Mouse (Mus musculus) left cerebral cortex, postnatal 36 days (tissue): ENCODE measurements around the gene Itgb3. TPM values are rescaled to one million over a fixed set of nuclear protein-coding genes. Genes with fewer than 3 reads are reported as not detected.

ENCODE experiments used
- DNase-seq, 2 experiments: peaks; one replicate each; pipeline ENCODE4 v3.0.0; 2021 to 2022; ENCODE audit warnings: low spot score in 2 of 2, mixed read lengths in 1 of 2
- intact Hi-C: fragments of 180-260 bp; cut with DNase I; formaldehyde crosslinking; loops from one replicate; pipeline ENCODE4 v1.15.1; 2025
- total RNA-seq, 2 experiments: library from RNA; stranded (reverse); gene quantifications; 2 replicates each; pipeline ENCODE4 v1.2.3; 2021

Itgb3 gene
- total RNA-seq, 2 experiments from 2014 or later = 2.9 to 3.1 TPM

DNA sequence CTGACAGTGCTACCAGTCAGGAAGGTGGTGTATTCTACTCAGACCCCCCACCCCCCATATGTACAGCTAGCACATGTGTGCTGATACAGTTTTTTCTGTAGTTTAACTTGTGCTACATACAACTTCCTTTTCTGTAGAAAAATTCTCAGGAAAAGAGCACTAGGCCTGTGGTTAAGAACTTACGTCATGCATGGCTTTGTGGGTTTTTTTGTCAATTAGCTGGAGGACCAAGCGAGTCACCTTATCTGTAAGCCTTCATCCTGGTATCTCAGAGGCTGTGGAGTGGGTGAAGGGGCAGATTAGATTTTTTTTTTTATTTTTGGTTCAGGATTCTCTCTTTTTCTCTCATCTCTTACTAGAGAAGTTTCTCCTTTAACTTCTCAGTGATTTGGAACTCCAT, 6.3 kb downstream of the Itgb3 start:
- intact Hi-C loops = no loop called here
- DNase-seq = no peak

DNA sequence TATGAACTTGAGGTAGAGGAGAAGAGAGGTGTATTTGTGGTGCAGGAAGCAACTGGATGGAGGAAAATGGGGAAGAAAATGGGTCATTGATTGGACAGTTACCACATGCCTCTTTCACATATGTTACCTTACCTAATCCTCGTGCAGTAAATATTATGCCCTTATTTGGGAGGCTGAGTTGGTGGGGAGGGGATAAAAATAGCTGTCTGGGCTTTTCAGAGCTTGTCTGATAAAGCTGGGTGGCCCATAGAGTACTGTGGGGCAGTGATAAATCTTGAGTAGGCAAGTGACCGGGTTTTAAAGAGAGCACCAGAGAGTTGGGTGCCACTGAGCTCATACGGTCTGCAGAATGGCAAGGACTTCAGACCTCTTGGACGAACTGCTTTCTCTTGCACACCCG, 8.4 kb downstream of the Itgb3 start:
- intact Hi-C loops = no loop called here
- DNase-seq = no peak

DNA sequence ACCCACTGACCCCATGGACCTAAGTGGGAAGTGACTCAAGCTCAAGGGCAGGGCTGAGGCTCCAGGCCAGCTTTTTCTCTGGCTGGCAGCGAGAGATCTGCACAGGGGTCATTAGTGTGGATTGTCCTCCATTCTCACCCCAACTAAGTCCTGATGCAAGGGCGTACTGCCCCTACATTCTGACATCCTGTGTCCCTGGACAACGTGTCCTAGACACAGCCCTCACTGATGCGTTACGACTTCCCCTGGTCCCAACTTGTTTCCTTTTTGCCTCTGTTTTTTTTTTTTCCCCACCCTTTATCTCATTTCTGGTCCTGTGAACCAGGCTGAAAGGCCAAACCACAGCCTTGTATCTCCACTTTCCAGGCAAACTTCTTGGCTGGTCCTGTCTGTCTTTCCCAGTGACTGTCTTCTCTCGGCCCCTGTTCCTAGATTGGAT, 10.9 kb downstream of the Itgb3 start:
- intact Hi-C loops = no loop called here
- DNase-seq = no peak

DNA sequence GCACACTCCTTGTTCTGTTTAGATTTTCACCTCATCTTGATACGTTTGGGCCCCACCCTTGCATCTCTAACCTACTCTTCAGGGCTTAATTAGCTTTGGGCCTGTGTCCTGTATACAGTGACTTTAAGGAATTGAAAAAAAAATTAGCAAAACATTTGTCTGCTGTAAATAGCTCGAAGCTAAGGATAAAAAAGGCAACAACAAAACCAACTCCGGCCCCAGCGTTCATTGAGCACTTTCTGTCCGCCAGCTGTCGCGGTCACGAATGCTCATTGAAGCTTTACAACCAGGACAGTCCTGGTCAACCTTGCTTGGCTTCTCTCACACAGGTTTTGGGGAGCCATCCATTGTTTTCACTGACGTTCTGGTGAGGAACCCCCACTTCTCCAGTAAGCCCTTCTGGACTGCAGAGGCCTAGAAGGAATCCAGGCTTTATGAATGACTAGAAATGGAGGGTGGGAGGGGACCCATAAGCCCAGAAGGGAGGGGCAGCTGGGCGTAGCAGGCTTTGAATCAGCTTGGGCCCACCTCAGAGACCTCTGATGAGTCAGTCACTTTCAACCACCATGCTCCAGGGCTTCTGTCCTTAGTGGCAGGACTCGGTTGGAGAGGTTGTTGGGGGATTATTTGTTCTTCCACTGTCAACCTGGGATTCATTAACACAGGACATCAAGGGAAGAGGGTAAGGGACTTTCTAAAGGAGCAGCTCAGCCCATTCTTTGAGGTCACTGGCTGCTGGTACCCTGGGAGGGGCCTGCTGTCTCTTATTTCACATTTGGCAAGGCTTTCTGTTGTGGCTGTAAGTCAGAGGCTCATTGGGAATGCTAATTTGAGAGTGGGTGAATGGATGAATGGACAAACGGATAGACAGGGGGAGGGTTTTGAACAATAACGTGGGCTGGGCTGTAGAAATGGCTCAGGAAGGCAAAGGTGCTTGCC, 11.6 kb downstream of the Itgb3 start:
- no peak for DNase-seq
- intact Hi-C loops = no loop called here

DNA sequence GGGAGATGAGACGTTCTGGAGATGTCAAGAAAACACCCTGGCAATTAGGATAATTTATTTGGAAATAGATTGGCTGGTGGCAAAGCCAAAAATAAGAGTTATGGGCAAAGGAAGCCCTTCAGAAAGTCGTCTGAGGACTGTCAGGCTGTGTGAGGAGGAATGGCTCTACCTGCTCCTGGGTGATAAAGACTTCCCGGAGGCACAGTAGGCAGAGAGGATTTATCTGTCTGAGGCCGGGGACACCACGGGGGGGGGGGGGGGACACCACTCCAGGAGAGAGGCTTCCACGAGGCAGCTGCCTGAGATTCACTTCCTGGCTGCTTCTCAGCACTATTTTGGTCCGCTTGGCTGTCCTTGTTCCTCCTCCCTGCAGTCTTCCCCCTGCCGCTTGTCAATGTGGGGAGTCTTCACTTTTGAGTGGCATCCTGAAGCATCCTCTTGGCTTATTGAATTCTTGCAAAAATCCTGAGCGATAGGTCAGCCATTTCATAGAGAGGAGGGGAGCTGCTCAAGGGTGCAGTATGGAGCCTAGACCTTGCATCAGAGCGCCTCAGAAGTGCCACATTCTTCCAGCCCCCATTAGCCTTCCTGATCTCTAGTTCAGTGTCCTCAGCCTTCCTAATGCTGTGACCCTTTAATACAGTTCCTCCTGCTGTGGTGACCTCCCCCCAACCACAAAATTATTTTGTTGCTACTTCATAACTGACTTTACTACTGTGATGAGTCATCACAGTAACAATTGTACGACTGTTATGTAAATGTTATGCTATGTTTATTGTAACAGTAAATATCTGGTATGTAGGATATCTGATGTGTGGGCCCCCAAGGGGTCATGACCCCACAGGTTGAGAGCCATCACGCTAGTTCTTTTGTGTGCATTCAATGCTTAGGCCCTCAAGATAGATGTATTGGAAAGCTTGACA, 14.5 kb downstream of the Itgb3 start:
- intact Hi-C loops = no loop called here
- peak in 1 of 2 experiments; percentile 10 for DNase-seq

DNA sequence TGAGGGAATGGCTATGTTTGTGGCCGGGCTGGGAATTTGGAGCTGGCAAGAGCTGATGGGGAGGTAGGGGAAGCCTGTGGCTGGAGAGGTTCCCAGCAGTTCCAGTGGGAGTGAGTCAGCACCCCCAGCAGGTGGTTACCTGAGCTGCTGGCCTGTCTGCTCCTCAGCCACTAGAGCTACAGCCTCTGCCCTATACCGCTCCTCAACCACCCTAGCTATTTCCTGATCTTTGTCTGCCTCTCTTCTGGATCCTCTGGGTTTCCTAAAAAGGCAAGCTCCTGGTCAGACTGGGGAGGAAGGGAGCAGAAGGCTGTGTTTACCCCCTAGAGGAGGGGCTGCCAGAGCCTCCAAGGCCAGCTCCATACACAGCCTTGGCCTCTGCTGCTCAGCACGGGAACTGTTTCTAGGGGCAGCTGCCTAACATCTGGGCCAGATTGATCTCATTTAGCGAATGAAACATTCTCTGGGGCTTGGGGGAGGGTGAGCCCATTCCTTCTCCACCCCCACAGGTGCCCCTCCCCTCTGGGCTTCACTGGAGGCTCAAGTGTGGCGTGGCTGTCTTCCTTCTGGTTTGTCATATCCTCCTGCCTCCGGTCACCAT, 17.1 kb downstream of the Itgb3 start:
- no peak for DNase-seq
- intact Hi-C loops = no loop called here

DNA sequence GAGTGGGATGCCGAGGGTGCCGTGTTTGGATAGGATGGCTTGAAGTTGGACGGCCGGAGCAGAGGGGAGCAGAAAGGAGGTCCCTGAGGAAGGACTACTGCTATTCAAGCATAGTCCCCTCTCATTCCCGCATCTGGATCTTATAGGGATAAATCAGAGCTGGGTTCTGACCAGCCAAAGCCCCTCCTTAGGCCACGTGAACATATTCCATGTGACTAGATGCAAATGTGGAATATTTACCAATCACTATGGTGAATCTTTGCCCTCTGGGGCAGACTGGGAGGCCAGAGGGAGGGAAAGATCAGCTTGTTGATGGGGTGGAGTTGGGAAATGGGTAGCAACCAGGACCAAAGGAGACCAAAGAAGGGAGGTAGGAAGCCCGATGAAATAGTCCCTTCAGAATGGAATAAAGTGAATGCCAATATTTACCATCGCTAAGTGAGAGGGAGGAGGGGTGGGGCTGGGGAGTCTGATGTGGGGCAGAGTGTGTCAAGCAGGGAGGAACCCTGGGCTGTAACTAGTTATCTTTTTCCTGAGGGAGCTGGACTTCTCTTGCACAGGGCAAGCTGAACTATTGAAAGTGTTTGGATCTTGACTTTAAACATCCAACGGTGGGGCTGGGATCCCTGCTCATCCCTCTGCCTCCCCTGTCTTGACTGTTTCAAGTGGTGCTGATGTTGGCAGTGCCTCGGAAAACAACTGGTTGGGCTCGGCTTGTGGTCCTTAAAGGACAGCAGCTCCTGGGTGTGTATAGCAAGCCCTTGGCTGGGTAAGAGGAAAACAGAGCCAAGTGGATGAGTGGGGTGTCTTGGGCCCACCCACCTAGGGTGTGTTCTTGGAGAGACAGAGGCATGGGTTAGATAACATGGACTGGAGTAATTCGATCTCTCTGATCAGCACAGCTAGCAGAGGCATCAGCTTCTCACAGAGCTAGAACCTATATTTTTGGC, 17.9 kb downstream of the Itgb3 start:
- DNase-seq = no peak
- intact Hi-C loops = no loop called here

DNA sequence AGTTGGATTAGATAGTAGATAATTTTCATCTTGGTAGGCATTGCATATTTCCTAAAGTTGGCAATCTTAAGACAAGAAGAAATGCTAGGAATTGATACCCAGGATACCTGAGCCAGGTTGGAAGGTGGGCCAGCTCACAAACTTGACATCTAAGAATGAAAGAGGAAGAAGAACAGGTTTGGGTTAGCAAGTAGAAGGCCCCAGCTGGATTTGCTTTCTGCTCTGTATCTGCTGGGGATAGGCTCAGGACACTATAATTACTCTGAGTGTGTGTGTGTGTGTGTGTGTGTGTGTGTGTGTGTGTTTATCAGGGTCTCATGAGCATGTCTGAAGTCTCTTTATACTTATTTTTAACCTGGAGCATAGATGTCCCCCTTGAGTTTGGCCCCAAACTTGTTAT, 18.8 kb downstream of the Itgb3 start:
- intact Hi-C loops = no loop called here
- no peak for DNase-seq

DNA sequence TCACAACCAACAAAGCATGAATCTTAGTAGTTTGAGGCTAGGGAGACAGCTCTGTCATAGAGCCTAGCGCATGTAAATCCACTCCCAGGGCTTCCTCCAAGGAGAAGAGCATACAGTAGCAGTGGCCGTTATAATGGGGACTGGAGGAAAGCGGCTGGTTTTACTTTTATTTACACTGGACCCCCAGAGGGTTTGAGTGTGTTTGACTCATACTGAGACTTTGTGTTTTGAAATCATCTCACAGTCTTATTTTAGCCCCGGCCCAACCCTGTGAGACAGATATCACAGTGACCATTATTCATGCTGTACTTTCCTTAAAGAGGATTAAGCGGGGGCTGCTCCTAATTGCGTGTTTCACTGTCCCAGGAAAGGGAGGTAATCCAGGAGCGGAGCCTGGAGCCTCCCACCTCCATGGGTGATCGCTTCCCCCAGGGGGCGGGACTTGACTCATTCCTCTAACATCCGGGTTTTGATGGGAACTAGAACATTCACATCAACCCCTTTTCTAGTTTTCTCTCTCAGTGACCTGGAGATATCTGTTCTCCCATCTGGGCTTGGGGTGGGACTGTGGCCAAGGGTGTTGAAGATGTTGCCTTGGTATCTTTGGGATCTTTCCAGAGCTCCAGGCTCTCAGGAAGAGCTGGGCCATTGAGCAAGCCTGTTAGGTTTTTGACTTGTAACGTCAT, 20.0 kb downstream of the Itgb3 start:
- no peak for DNase-seq

DNA sequence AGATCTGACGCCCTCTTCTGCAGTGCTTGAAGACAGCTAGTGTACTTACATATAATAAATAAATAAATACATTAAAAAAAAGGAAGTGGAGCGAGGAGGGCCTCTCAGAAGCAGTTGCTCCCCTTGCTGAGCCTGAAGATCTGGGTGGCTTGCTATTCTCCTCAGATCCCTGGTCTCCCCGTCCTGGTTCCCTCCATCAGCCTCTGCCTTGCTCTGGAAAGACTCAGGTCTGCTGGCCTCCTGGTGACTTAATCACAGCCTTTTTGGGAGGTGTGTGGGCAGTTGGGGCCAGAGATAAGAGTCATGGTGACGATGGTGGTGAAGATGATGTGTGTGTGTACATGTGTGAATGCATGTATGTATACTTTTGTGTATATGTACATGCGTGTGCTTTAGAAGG, 20.8 kb downstream of the Itgb3 start:
- no peak for DNase-seq
- intact Hi-C loops = no loop called here

More for the DNA sequence above, 20.0 kb downstream of the Itgb3 start:
- intact Hi-C loops = no loop called here

DNA sequence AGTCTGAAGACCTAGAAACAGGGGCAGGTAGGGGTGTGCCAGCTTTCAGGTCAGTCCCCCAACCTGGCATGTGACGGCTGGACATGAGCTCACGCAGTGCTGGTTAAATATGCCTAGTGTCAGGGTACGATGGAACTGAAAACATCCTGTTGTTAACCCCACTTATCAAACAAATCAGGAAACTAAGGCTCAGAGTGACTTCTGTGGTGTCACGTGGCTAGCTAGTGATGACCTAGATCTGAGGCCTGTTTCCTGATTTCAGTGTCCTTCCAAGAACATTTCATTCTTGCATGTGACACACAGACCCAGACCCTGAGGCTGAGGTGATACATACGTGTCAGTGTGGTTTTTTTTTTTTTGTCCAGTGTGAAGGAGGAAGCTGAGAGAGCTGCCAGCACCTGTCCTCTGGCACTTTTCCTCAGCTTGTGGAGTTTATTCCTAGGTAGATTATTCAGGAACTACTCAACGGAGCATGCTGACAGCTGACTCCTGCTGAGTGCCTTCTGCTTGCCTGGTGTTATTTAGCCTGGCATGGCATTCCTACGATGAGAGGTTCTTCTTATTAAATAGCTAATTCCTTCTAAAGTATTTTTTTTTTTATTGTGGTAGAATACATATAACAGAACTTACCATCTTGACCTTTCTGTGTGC, 22.5 kb downstream of the Itgb3 start:
- intact Hi-C loops = no loop called here
- DNase-seq = no peak

DNA sequence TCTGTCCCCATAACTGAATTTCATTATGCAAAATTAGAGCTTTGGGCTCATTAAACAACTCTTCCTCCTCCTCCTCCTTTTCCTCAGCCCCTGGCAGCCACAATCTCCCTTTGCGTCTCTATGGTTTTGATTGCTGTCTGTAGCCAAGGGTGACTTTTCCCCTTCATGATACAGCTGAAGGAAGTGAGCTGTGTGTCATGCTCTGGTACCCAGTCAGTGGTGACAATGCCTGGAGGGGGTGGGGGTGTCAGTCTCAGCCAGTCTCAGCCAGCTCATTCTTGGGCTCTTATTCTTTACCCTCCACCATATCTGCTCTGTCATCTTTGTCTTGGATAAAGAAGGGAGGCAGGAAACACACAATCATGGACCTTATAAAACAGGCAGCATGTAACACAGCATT, 23.5 kb downstream of the Itgb3 start:
- DNase-seq = no peak
- intact Hi-C loops = no loop called here

DNA sequence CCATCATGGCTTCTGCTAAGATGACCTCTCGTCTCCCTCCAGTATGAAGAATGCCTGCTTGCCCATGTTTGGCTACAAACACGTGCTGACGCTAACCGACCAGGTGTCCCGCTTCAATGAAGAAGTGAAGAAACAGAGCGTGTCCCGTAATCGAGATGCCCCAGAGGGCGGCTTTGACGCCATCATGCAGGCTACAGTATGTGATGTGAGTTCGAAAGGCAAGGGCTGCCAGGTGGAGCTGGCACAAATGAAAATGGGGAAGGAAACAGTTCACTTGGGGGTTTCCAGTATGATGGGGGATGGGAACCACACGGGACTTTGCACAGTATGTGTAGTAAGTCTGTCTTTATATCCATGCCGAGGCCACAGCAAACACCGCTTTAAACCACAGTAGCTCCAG, 29.2 kb downstream of the Itgb3 start:
- DNase-seq = no peak
- intact Hi-C loops = no loop called here

DNA sequence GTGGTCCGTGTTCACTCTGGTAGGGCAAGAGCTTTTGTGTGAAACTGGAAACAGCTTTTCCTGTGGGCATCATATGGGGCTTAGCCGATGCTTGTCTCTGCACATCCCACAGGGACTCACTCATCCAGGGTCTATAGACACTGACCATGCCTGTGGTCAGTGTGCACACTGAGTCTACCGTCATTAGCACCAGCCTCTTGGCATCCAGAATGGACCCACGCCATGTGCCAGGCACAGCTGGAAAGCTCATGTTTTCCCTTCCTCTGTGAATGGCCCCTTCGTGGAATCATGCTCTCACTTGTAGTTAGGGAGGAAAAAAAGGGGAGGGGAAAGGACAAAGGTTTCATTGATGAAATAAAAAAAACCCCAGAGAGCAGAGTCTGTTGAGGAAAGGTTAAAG, 30.2 kb downstream of the Itgb3 start:
- intact Hi-C loops = no loop called here
- DNase-seq = no peak

DNA sequence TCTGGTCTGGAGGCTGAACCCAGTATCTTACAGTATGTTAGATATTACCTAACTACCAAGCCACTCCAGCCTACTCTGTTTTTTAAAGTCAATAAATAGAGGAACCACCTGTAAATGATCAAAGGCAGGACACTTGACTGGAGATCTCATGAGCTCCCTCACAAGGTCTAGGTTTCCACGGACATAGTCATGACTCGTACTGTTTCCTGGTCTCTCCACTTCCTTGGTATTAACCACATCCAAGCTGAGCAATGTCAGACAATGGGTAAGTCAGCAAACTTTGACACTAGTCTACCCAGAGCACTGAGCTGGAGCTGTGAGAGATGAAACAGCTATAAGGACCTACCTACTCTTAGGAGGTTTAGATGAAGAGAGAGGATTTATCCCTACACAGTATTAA, 31.1 kb downstream of the Itgb3 start:
- intact Hi-C loops = no loop called here
- no peak for DNase-seq

DNA sequence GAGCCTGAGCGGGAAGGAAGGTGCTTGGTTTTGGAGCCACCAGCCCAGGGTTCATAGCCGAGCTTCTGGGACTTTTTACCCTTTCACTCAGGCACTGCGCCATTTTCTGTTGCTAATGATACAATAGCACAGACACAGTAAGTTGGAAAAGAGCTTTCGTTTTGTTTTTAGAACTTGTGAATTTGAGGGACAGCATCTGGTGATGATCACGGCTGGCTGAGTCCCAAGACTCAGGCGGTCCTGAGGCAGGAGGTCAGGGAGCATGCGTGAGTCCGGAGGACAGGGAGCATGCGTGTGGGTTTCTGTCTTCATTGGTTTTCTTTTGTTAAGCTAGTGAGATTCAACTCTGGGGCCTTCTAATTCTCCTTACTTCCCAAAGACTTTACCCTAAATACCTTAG, 31.8 kb downstream of the Itgb3 start:
- intact Hi-C loops = no loop called here
- DNase-seq = no peak

DNA sequence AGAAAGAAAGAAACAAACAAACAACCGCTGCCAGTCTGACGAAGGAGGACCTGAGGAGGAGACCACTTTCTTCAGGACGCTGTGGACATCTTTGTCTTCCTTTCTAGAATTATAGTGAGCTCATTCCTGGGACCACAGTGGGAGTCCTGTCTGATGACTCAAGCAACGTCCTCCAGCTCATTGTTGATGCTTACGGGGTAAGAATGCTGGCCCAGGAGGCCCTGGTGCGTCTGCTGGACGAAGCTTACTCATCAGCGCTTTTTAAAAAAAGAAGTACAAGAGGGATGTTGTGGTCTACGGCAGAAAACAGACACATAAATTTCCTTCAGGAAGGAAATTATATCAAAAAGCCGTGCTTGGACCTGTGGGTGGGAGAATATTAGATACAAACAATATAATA, 33.1 kb downstream of the Itgb3 start:
- intact Hi-C loops = no loop called here

DNA sequence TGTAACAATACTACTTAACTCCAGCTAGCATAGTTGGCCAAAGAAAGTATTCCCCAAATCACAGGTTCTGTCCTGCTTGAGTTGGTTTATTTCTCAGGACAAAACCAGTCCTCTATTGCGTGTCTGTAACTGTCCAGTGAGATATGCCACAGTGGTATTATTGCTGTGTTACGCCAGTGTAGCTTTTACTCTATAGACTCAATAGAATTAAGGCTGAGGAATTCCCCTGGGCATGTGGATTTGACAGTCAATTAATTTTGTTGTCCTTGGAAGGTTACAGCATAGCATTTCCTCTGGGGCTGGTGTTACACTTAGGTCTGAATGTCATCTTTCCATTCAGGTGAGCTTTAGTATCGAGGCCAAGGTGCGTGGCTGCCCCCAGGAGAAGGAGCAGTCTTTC, 35.4 kb downstream of the Itgb3 start:
- intact Hi-C loops = no loop called here
- DNase-seq = no peak

More for the DNA sequence above, 33.1 kb downstream of the Itgb3 start:
- no peak for DNase-seq
